Mouse (Mus musculus) olfactory bulb, adult 2 months (tissue): Measurements from ENCODE around the gene Focad.

Source experiments
- CTCF ChIP-seq: fragments of 200-500 bp; IDR thresholded peaks from 2 replicates; pipeline ENCODE4 v1.5.1; 2012; ENCODE audit warnings: low read depth, mild to moderate bottlenecking, low read length, moderate library complexity; ENCODE audit not compliant: insufficient read depth
- POLR2A ChIP-seq: fragments of 200-500 bp; IDR thresholded peaks from 2 replicates; pipeline ENCODE4 v1.6.1; 2012; ENCODE audit warnings: mild to moderate bottlenecking, low read depth, low read length, moderate library complexity; ENCODE audit not compliant: insufficient read depth

GRCm38 (mm10) chr4:88325392-88325791 is 231.0 kb downstream of the Focad start:
- no peak for TF ChIP-seq POLR2A
- no peak for TF ChIP-seq CTCF
